Mouse (Mus musculus) gastrocnemius, postnatal 25 days (tissue): Measurements from ENCODE around the gene Inha. TPM values are rescaled to one million over a fixed set of nuclear protein-coding genes. Genes with fewer than 3 reads are reported as not detected.
A peak's percentile ranks its signal among the peaks of the same experiment; 100 is the strongest.

Experiments used
- DNase-seq: peaks from one replicate; pipeline ENCODE4 v3.0.0; 2022
- total RNA-seq, 2 experiments: library from RNA; stranded (reverse); gene quantifications; 1 replicate in 1 of 2; 2 replicates in 1 of 2; pipeline ENCODE4 v1.2.3; 2021

Gene Inha
- total RNA-seq, 2 experiments from 2014 or later, result 3.8 to 4.1 TPM

DNA sequence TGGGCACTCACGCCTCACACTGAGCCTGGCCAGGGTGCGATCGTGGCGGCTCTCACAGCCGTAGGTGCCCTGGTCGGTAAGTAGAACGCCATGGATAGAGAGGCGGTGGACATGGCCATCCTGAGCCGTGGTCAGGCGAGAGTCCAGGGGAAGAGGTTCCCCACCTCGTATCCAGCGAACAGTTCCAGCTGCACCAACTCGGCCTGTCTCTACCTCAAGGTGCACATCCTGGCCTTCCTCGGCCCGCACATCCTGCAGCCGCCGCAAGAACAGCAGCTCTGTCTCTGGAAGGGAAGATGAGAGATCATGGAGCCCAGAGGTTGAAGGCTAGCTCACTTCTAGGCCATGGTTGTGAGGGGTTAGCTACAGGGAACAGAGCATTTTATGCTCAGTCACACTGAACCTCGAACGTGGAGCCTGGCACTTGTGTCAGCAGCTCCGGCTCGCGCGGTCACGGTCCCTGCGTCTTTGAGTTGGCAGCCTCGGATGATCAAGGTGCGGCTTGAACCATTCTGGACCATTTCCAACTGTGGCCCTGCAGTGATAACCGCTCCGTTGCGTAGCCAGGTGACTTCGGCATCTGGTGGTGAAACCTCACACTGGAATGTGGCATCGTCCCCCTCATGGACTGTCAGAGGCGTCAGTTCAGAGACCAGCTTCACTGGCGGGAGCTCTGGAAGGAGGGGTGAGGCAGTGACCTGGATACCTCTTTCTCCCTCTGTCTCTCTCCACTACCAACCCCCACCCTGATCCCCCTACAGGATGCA is 15.9 kb upstream of the Inha start:
- no peak for DNase-seq

DNA sequence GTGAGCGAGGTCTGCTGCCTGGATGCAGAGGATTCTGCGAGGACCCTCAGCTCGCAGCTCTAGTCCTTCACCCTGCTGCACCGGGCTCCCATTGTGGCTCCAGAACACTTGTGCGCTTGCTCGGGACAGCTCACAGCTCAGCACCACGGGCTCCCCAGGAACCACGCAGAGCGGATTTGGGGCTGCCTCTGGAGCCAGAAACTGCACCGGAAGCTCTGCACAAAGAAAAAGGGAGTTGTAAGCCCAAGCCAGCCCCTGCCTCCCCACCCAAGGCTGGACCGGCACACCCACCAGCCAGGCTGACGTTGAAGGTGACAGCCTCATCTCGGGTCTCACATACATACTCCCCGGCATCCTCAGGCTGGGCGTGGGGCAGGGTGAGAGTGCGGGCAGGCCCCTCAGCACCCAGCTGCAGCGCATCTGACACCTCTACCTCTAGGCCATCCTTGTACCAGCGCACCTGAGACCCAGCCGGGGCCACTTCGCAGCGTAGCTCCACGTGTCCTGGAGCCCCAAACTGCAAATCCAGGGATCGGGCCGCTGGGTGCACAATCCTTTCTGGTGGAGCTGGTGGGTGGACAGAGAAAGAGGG is 14.2 kb upstream of the Inha start:
- no peak for DNase-seq

DNA sequence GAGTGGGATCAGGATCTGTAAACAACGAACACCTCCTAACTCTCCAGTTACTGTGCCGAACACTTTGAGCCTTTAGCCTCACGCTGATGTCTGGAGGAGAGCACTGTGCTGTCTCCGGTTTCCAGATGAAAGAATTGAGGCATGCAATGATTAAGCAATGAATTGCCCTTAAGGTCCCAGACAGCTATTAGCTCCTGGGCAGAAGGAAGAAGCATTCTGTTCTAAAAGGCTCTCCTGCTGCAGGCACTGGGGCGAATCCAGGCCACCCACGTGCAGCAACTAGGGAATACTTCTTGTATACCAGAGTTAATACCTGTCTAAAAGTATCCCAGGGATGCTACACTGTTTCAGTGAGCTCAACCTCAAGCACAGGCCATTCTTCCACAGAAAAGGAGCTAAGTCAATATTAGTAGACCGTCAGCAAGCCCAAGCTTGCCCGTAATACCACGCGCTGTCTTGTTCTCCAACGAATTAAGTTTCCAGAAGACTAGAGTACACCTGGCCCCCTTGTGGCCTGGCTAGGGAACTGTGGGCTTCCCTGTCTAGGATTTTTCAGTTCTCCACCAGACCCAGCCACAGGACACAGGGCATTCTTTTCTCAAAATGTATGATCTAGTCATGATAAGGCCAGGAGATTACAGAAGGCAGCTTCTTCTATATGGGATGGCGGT is 11.9 kb upstream of the Inha start:
- no peak for DNase-seq

DNA sequence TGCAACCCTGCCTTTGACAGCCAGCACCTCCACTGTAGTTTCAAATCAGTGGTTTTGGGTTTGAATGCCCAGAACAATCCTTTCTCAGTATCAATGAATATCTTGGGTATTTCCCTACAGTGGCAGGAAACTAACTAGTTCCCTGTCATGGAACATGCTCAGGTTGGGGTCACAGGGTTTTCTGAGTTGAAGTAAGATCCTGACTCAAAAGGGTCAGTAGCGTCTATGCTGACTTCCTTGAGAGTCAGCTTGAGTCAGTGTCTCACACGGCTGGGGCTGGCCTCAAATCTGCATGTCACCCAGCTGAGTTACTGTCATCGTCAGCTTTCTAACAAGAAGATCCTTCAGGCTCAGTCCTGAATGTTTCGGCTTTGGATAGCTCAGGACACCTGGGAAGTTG is 8.0 kb upstream of the Inha start:
- no peak for DNase-seq

DNA sequence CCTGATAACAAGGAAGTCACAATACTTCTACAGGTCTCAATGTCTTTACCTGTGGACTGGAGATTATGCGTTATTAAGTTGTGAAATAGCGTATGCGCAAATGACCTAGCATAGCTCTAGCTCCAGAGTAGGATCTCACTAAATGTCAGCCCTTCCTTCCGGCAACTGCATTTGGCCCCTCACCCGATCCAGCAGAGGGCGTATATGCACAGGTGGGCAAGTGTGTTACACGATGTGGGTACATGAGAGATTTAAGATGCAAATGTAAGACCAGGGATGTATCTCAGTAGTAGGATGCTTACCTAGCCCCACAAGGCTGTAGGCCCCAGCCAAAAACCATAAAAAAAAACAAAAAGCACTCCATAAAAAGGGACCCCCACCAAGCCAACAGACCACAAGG is 7.4 kb upstream of the Inha start:
- no peak for DNase-seq

DNA sequence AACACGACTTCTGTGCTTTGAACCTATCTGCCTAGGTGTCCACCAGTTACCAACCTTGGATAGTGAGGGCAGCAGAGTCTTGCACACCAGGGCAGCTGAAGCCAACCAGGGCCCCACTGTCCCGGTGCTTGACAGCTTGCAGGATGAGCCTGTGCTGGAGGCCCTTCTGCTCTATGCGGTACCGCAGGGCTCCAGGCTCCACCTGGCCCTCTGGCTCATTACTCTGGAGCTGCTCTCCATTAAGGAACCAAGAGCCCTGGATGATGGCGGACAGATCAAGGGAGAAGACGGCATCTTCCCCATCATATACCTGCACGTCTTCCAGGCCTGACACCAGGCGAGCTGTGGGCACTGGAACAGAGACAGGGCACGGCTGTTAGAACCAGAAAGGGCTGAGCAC is 5.0 kb upstream of the Inha start:
- DNase-seq, result no peak

DNA sequence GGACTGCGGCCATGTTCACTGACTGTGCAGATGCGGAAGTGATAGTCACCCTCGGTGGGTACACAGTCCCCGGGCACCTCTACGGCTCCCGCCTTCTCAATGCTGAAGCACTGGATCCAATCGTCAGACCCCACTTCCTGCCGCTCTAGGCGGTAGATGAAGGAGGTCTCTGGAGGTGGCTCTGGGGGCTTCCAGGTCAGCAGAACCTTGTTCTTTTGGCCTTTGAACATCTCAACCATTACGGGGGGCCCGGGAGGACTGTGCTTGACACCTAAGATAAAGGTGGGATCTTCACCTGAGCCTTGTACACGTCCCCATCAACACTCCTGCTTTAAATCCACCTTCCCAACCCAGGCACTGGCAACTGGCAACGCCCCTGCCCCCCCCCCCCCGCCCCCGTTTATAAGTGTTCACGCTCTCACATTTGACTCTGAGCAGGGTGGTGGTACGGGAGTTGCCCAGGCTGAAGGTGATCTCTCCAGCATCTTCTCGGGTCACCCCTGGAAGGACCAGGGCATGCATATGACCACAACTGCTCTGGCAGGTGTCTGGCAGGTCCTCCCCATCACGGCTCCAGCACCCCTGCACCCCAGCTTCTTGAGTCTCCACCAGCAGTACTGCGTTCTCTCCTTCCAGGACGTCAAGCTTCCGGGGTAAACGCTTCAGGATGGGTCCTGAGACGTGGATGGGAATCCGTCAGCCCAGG is 3.8 kb upstream of the Inha start:
- no peak for DNase-seq

DNA sequence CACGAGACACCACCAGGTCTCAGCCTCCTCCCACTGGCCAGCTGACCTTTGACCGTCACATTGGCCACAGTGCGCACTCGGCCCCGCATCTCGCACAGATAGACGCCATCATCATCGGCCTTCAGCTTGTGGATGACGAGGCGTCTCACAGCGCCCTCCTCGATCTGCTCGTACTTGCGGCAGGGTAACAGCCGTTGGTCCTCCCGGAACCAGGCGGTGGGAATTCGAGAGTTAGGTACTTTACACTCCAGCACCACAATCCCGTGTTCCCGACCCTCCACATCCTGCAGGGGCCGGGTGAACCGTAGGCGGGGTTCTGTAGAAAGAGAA is 3.3 kb upstream of the Inha start:
- DNase-seq, result no peak

DNA sequence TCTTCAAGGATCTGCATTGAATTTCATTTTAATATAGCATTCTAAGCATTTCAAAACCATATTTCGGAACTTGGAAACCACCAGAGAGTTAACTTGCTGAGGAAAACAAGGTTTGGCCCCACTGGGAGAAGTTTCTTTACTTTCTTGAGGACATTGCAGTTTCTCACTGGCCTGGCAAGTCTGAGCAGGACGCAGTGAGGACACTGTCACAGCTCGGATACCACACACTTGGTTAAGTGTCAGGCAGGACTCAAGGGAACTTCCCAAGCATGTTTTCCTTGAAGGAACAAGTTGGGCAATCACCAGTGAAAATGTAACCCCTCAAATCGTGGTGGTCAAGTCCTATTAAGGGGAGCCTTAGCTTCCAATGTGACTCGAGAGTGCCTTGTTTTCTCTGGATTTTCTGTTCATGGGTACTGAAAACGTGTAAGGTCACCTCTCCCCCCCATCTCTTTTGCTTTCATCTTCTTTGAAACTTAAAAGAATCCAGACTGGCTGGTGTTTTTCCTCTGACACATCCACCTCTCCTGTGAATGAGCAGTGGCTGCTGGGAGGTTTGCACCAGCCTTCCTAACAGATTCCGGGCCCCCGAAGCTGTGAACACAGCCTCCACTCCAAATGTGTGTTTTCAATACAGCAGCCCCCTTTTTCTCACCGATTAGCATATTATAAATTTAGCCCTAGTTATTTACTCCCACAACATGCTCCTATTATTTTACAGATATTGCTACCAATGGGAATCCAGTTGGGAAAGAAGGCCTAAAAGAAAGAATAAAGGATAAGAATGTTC is 2.4 kb upstream of the Inha start:
- no peak for DNase-seq

DNA sequence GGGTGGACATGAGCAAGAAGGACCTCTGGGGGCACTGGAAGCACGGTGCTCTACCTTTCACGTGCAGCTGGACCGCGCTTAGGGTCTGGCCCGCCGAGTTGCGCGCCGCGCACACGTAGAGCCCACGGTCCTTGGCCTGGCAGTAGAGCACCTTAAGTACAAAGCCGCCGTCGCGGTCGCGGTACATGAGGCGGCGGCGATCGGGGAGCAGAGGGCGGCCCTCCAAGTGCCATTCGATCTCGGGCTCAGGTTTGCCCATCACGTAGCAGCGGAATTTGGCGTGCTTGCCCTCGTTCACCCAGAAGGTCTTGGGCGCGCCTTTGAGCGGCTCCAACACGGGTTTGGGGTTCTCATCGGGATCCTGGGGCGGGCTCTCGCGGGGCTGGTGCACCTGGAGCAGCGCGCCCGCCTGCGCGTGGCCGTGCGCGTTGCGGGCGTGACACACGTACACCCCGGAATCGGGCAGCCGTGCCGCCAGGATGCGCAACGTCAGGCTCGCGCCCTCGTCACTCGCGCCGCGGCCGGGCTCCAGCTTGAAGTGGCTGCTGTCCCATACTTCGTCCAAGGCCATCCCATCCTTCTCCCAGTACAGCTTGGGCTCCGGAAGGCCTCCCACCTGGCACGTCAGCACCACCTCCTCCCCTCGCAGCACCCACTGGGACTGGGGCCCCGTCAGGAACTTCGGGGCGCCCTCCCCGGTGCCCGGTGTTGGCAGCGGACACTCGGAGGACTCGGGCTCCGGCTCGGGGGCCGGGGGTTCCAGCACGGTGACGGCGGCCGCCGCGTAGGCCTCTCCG is 1.5 kb upstream of the Inha start:
- DNase-seq, result peak; percentile 78

DNA sequence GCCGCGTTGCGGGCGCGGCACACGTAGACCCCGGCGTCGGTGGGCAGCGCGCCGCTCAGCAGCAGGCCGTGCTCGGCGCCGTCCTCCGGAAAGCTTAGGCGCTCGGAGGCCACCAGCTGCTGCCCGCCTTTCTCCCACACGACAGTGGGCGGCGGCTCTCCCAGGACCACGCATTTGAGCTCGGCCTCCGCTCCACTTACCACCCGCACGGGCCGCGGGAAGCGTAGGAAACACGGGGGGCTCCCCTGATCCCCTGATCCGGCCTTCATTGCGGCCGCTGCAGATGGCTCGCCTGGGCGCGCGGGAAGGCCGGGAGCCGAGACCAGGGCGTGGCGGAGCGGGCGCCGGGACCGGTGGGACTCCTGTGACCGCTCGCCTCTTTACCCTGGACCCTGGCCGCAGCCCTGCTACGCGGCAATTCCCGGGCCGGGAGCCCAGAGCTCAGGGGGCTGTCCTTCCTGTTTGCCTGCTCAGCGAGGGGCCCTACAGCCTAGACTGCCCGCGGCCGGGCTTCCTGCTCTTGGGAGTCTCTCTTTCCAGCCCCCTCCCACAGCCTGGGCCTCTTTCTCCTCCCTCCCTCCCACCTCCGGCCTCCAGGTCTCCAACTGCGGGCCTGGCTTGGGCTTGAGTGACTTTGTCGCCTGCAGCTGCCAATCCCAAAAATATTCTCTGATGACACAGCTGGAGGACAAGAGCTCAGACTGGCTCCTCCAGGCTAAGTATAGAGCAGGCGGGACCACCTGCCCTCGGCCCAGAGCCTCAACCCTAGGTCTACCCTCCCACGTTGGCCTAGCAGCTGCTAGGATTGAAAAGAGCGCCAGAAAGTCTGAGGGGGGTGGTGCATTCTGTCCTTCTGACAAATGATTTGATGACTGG is 683 bp upstream of the Inha start, which contains the start of gene Obsl1:
Obsl1 (minus strand) TSS at position 497 of the 876 bp plus-strand sequence.
- DNase-seq, result peak; percentile 81

DNA sequence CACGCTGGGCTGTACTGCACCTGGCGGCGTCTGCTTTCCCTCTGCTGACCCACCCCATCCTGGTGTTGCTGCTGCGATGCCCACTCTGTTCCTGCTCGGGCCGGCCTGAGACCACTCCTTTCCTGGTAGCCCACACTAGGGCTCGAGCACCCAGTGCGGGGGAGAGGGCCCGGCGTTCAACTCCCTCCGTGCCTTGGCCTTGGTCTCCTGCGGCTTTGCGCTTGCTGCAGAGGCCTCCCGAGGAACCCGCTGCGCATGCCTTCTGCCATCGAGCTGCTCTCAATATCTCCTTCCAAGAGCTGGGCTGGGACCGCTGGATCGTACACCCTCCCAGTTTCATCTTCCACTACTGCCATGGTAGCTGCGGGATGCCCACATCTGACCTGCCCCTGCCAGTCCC is 2.7 kb downstream of the Inha start:
- no peak for DNase-seq

DNA sequence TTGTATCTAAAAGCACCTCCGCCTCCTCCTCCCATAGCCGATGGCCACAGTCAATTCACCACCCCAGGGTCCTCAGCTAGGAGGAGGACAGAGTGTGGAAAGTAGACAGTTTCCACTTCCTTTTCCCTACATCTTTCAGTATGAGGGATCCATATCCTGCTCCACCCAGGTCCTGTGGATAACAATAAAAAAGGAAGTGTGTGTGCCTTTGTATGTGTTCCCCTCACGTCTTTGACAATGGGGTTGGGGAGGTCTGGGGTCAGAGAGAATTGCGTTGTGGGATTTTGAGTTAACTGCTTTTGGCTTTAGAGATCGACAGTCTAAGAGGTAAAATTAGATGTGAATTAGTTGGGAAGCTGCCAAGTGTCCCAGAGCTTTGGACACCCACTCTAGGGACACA is 3.3 kb downstream of the Inha start:
- no peak for DNase-seq

DNA sequence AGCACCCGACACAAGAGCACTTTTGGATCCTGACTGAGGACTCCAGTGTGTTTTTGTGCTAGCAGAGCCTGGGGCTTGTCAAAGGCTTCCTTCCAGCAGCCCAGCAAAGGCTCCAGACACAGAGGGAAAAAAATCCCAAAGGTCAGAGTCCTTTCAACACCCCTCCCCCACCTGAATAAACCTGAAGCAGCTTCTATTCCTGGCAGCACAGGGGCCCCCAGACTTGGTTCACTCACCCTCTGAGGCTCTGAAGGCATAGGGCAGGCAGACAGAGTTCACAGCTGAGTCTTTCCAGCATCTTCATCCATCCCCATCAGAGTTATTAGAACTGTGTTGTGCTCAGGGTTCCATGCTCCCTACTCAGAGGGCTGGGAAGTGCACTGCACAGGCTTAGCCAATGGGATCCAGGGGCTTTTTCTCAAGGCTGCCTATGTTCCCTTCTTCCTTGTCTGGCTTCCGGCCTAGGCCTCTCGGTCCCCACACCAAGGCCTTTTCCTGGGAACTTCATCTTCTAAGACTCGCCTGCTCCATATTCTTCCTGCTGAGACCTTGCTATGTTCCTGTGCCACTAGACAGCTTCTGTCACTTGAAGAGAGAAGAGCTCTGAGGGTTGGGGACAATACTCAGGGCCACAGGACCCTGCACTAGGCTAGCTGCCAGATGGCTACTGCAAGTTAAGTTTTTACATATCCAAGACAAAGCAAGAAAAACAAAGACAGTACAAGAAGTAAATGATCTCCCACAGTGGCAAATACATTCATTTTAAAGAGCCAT is 4.7 kb downstream of the Inha start:
- DNase-seq, result no peak

DNA sequence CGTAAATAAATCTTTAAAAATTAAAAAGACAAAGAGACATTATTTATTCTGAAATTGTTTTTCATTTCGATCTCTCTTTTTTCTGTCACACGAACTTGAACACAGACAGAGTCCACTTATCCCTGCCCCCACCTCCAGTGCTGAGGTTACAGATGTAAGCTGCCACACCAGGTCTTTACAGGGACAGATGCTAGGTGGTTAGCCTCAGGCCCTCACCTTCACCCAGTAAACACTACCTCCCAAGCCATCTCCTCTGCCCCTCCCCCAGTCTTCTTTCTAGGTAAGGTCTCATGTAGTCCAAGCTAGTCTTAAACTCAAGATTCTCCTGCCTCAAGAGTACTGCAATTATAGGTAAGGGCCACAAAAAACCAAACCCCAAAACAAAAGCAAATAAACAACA is 5.7 kb downstream of the Inha start:
- no peak for DNase-seq

DNA sequence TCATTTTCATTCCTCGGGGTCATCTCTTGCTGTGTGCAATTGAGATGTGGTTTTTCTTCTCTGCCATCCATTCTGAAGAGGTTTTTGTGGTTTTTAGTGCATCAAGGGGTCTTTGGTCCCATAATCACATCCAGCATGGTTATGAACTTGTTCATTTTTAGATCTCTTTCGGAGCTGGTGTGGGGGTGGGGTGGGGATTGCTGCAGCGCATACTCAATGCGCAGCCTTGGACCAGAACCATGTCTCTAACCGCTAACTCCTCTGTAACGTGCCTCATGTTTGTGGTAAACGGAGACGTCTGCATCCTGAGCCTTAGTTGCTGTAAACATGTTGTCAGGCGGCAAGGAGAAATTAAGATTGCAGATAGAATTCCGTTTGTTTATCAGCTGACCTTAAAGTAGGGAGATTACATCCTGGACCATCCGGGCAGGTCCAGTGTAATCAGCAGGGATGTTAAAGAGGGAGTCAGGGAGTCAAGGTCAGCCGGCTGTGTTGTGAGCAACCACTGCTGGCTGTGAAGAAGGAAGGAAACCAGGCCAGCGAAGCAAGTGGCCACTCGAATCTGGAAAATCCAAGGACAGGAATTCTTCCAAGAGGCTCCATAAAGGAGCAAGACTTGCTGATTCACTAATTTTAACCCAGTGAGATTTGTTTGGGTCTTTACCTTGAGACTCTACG is 10.0 kb downstream of the Inha start:
- no peak for DNase-seq

DNA sequence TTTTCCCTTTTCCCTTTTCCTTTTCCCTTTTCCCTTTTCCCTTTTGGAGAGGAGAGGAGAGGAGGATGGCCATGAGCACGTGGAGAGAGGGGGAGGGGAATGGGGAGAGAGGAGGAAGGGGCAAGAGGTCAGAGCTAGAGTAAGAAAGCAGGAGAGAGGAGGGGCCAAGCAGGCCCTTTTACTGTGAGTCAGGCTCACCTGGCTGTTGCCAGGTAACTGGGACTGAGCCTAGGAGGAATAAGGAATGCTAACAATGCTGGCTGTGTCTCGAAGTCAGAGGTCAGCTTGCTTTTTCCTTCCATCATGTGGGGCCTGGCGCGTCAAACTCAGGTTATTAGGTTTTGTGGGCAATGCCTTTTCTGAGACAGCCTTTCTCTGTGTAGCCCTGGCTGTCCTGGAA is 11.1 kb downstream of the Inha start:
- DNase-seq, result no peak

DNA sequence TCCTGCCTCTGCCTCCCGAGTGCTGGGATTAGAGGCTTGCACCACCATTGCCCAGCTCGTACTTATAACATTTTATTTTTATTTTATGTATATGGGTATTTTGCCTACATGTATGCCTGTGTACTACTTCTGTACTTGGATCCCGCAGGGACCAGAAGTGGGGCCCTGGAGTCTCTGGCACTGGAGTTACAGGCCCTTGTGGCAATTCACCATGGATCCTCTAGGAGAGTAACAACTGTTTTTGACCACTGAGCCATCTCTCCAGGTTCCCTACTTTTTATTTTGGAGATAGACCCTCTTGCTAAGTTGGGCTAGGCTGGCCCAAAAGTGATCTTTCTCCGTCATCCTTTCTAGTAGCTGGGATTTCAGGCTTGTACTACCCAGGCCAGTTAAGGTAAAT is 11.6 kb downstream of the Inha start:
- DNase-seq, result no peak

DNA sequence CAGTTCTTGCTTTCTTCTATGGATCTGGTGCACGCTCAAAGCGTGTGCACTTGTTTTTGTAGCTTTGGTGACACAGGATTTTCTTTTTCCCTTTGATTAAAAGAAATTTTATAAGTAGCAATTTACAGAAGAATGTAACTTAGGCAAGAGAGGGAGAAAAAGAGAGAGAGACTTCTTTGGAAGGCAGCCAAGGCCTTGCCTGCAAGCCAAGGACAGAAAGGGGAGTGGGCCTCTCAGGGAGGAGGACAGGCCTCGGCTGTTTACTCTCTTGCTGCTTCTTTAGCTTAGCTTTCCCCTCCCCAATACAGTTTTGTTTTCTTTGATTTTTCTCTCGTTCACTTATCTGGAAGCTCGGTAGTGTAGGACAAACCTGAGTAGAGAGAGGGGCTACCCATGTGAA is 12.7 kb downstream of the Inha start:
- no peak for DNase-seq
